Mouse (Mus musculus) lung, postnatal 25 days (tissue): ENCODE data around the gene Garem2.
"Not testable (repeated sequence)": the region's sequence is repeated elsewhere in the genome, so short reads cannot be mapped to it uniquely, and the experiment has no call there.

Experiments
- DNase-seq: peaks from one replicate; pipeline ENCODE4 v3.0.0; 2022; ENCODE audit warnings: low spot score

Gene Garem2

DNA sequence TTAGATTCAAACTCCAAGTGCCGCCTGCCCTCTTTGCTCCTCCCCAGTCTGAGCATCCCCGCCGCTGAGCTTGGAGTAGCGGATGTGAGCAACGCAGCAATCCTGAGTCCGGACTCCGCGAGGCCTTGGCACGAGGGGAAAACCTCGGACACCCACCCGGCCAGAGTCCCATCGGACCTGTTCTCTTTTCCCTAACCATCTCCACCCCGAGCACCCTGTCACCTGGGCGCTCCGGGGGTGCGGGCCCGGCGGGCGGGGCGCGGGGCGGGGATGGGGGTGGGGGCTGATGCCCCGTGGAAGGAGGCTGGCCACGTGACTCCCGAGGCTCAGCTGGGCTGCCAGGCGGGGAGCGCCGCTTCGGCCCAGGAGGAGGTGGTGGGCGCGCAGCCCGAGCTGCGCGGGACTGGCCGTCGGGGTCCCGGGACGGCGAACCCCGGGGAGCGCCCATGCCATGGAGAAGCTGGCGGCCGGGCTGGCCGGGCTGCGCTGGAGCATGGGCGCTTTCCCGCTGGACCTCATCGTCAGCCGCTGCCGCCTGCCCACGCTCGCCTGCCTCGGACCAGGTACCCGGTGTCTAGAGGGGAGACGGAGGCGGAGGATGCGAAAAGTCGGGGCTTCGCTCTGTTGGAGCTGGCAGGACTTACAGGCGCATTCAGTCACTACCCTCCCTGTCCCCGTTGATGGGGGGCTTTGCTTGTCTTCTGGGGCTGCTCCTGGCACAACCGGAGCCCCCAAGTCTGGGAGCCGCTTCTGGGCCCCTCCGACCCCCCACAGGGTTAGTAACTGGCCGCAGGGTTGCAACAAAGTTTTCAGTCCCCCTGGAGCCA lies at the start of gene Garem2:
Gene Garem2, plus strand, starts transcription at position 321 of the 827 bp plus-strand sequence.
- DNase-seq, result no peak

DNA sequence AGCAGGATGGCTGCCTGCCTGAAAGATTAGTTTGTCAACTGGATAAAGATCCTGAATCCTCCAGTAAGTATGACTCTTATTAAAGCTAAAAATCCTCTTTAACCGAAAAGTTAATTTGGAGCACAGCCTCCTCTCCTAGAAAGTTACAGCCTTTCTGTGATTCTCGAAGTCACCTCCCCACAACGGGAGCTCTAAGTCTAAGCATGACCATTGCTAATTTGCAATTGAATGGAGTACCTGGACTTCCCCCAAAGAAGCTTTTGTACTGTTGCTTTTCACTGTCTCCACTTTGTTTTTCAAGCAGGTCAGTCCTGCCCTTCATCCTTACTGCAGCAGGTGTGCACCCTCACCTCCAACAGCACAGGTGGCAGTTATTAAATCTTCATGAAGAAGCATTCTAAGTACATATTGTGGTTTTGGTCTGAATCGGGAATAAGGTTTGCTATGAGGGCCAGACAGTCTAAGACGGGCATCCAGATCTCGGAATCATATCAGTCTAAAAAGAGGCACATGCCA lies 46.7 kb upstream of the Garem2 start:
- DNase-seq, result no peak

GRCm38 (mm10) chr5:30059607-30060006 lies 45.4 kb upstream of the Garem2 start:
- DNase-seq, result not testable (repeated sequence)

GRCm38 (mm10) chr5:30067726-30068125 lies 37.2 kb upstream of the Garem2 start:
- no peak for DNase-seq

- DNase-seq, result no peak
Observed at GRCm38 (mm10) chr5:30071677-30072076, 33.3 kb upstream of the Garem2 start.

GRCm38 (mm10) chr5:30072377-30072776 lies 32.6 kb upstream of the Garem2 start:
- DNase-seq, result no peak

DNA sequence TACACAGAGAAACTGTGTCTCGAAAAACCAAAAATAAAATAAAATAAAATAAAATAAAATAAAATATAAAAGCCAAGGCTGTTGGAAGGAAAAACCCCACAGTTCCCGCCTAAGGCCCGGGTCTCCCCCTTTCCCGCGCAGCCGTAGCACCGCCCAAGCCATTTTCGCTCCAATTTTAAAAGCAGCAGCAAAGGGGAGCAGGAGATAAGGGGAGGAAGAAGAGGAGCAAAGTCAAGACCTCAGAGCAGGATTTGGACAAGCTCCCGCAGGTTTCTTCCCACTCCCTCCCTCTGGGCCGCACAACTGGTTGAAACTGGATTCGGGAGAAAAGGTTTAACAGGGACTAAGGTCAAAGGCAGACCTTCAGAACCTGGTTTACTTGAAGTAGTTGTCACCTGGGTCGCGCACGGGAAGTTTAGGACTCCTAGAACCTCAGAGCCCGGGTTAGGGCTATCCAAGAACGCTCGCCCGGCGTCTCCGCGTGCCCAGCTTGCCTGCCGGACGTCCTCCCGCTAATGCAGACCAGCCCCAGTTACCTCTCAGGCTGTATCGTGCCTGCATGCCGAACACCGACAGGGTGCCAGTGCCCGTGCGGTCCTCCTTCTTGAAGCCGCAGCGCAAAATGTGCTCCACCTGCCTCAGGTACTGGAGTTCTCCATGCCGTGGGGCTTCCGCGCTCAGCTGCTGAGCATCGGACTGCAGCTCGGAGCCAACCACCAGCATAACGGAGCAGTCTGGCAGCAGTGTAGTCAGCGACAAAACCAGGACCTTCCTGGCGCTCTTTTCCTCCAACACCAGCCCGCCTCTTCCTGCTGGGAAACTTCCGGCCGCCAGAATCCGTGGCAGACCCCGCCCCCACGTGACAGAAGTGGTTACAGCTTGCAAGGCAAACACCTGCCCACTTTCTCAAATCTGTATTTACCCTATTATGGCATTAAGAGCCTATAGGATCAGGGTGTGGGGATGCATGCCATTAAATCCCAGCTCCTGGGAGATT lies 31.8 kb upstream of the Garem2 start, which contains the start of gene Tyms:
Gene Tyms, minus strand, starts transcription at position 793 of the 997 bp plus-strand sequence.
- DNase-seq, result peak; percentile 76

GRCm38 (mm10) chr5:30092701-30093100 lies 12.3 kb upstream of the Garem2 start:
- DNase-seq, result no peak

DNA sequence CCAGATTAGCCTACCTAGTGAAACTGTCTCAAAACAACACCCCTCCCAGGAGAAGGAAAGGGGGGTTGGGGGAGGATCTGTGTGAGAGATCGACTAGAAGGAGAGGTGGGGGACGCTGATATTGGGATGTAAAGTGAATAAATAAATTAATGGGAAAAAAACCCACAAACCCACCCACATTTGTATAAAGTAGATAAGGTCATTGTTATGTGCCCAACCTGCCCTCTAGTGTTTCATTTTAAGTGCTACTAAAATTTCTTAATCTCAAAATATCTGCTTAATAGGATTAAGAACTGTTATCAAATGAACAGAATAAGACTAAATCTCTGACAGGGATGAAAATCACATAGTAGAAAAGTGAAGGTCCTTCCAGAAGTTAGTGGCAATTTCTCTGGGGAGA lies 10.6 kb upstream of the Garem2 start:
- no peak for DNase-seq

GRCm38 (mm10) chr5:30095731-30096130 lies 9.2 kb upstream of the Garem2 start:
- no peak for DNase-seq

- DNase-seq, result no peak
Observed at GRCm38 (mm10) chr5:30098260-30098659, 6.7 kb upstream of the Garem2 start.

DNA sequence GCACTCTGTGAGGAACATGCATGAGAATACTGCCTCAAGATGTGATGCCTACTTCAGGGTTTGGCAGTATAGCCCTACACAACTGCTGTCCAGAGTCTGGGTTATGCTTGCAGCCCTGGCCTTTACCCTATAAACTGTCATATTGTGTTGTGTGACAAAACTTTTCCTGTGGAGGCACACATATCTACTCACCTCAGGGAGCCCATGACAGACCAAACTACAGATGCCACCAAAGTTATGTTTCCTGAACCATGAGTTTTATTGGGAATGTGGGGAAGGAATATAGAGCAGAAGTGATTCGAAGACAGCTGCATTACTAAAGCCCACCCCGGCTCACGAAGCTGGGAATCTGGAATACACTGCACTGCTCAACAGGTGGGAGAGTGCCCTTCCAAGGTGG lies 1.6 kb upstream of the Garem2 start:
- DNase-seq, result no peak

DNA sequence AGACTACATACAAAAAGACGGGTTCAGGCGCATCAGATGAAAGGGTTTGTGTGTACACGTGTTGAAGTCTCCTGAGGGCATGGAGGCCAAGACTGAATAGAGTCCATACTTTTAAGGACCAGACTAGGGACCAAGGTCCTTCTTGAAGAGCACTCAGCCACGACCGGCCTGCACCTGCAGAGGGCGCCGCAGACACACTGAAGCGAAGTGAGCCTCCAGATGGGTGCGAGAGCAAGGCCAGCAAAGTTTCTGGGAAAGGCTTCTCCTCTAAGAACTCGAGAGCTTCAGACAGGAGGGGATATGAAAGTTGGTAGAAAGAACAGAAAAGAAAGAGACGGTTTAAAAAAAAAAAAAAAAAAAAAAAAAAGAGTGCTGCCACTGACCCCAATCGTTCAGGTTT lies 622 bp upstream of the Garem2 start:
- DNase-seq, result peak; percentile 18

- DNase-seq, result no peak
Observed at GRCm38 (mm10) chr5:30105668-30106300, 823 bp downstream of the Garem2 start, which contains the start of gene 3110082J24Rik. Gene 3110082J24Rik (minus strand): TSS chr5:30106086.

- DNase-seq, result no peak
Observed at GRCm38 (mm10) chr5:30106756-30107155, 1.8 kb downstream of the Garem2 start.

DNA sequence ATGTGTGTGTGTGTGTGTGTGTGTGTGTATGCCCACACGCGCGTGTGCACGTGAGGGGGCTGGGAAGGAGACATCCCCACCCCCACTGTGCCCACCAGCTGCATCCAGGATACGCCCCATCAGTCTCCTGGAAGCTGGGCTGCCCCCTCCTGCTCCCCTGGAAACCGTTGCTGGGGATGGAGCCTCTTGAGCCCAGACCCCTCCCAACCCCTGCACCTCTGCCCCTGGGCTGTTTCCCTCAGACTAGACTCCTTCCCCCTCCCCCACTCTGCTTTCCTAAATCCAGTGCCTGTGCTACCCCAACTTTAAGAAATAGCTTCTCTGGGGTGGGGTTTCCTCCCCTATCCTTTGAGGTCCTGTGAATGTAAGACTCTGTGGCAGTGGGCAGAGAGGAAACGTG lies 2.2 kb downstream of the Garem2 start:
- DNase-seq, result no peak

- DNase-seq, result no peak
Observed at GRCm38 (mm10) chr5:30107611-30108041, 2.7 kb downstream of the Garem2 start.

- DNase-seq, result no peak
Observed at GRCm38 (mm10) chr5:30108233-30108632, 3.3 kb downstream of the Garem2 start.

GRCm38 (mm10) chr5:30109899-30110298 lies 4.9 kb downstream of the Garem2 start:
- no peak for DNase-seq

DNA sequence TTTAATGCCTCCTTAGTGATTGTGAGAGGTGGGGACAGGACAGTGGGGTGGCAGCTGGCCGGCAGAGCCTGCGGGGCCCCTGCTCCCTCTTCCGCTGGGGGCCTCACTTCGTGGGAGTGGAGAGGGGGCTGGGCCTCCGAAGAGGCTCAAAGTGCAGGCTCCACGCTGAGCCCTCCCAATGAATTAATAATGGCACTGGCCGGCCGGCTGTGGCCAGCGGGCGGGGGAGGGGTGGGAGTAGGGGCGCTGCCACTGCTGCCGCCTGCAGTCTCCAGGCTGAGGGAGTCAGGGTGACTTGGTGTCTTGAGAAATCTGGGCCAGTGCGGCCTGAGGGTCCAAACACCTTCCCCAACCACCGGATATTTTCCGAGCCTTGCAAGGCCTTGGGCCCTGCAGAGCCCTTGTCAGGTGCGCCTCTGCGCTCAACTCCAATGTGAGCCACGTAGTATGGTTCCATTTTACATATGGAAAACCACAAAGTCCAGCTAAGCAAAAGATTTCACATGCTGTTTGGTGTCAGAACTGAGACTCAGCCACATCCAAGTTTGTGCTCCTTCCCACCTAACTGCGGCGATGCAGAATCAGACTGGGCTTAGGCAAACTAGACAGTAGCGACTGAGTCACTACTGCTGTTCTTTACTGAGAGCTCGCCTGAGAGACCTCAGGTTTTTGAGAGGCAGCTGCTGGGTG lies 5.6 kb downstream of the Garem2 start:
- no peak for DNase-seq

DNA sequence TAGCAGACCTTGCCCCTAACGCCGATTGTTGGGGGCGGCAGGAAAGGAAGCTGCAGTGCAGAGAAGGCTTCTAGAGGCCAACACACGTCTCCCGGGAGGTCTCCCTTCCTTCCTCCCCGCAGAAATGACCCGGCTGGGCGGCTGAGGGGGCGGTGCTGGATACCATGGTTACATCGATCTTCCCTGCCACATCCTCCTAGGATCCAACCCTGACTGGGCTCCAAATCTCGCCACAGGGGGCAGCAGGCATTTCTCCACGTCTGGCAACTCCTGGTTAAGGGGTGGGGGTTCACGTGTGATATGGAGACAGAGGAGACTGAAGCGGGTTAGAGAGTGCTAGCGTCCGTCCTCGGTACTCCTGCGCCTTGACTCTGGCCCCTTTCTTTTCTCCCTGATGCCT lies 6.2 kb downstream of the Garem2 start:
- DNase-seq, result no peak
